Mouse (Mus musculus) retina, postnatal 7 days (tissue): ENCODE results near the gene Gm17622.

Experiments
- DNase-seq: peaks from one replicate; pipeline ENCODE4 v3.0.0-alpha.2; 2012; ENCODE audit warnings: low read depth, low spot score

Gm17622 gene

GRCm38 (mm10) chr13:96511262-96511661 is 20.7 kb downstream of the Gm17622 start:
- DNase-seq: no peak

- no peak for DNase-seq
Measured at GRCm38 (mm10) chr13:96511893-96512292, 21.4 kb downstream of the Gm17622 start.

DNA sequence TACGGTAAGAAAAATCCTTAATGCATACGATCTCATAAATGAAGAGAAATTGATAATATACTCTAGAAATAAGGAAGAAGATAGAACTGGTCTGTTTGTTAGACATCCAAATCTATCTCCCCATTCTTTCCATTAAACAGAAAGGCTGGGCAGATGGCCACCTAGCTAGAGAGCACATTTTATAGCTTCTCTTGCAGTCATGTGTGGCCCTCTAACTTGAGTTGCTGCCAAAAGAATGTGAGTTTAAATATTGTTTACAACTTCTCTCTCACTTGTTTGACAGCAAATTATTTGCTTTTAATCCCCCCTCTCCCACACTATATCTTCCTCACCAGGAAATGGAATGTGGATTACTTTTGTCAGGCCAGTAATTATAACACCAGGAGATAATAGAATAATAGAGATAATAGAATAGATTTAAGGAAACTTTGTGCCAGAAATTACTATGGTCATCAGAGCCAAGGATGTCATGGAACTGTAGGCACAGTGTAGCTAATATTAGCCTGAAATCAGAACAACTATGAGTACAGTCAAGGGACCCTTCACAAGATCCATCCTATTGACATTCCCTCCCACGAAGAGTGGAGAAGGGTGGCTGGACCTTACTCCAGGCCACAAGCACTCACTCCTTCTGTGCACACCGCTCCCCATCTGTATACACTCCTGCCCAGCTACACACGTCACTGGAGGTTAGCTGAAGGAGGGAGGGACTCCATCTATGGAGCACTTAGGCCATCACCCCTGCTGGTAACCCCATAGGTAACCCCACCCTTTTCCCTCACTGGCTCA is 23.8 kb downstream of the Gm17622 start:
- no peak for DNase-seq

DNA sequence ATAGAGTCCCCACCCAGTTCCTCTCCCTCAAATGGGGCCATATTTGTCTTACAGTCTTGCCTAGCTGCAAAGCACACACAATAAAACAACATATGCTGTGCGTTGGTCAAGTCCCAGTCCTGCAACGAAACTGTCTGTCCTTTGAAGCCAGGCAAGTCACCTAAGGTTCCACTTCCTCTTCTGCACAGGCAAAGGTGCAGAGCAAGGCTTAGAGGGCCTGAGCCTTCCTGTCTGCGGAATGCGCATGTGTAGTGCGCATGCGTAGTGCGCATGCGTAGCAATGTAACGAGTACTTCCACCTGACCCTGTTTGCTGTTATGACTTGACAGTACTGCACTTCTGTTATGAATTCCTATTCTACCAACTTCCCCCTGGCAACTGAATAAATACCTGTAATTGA is 25.7 kb downstream of the Gm17622 start:
- DNase-seq: no peak

- no peak for DNase-seq
Measured at GRCm38 (mm10) chr13:96517335-96517734, 26.8 kb downstream of the Gm17622 start.

GRCm38 (mm10) chr13:96521294-96521693 is 30.8 kb downstream of the Gm17622 start:
- DNase-seq: no peak

DNA sequence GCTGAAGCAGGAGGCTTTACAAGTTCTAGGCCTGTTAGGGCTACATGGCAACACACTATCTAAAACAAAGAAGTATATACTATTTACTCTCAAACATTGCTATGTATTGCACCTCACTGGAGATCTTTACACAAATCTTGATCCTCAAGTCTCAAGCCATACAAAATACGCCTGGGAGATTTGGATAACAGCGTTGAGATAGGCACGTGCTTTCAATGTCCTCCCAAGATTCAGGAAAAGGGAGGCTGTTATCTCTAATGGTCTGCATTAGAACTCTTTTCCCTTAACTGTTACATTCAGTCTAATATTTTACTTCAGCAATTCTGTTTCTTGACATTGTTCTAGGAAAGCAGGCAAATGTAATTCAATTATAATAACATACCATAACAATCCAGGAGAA is 36.5 kb downstream of the Gm17622 start:
- no peak for DNase-seq

DNA sequence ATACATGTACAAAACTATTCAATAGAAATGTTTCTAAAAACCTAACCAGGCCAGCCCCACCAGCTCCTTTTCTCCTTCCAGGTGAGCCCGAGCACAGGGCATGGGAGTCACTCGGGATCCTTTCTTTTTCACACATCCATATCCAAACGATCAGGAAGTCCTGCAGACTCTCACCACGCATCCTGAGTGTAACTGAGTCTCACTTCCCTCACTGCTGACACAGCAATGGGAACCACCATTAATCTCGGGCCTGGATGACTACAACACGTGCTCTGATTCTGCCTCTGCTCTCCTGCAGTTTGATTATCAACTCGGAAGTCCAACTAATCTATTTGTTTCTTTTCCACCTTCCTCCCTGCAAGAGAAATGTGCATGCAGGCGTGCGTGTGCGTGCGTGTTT is 37.3 kb downstream of the Gm17622 start:
- DNase-seq: no peak

DNA sequence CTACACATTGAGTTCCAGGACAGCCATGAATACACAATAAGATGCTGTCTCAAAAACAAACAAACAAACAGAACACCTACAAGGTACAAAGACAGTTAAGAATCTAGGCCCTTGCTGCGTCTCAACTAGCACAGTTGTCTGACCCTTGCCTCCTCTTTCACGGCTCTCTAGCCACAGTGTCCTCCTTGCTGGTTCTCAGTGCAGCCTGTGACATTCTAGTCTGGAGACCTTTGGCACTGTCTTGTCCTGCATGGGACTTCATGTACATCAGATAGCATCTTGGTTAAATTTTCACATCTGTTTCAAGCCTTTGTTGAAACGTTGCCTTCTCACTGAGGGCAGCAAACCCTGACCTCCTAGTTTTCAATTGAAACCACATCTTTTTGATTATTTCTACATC is 38.2 kb downstream of the Gm17622 start:
- DNase-seq: no peak

DNA sequence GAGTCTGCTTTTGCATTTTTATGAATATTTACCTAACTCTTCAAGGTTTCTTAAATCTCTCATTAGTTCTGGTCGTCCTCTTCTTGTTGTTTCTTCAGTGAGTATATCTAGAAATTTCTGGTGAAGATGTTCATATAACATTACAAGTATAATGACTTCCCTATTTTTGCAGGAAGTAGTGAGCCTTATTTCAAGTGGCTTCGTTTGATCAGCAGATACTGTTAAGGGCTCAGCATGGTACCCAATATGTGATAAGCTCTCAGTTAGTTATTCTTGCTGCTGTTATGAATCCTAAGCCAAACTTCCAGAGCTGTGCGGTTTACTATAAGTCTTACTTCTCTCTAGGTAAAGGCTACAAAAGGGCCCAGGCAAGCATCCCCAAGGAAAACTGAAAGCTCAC is 39.0 kb downstream of the Gm17622 start:
- DNase-seq: no peak

DNA sequence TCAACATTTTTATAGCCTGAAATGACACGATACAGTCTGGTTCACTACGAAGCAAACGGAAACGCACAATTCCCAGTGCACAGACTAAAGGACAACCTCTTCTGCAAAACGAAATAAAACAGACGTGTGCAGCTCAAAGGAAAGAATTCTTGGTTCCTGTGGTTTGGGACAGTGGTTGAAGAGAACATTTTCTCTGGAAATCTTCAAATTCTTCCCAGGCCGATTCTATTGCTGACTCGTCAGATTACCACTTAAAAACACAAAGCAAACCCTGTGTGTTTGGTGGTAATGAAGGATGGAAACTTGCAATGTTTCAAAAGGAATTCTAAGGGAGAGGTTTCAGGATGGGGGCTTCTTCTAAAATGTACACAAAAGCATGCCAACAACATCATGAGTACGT is 39.5 kb downstream of the Gm17622 start:
- no peak for DNase-seq

DNA sequence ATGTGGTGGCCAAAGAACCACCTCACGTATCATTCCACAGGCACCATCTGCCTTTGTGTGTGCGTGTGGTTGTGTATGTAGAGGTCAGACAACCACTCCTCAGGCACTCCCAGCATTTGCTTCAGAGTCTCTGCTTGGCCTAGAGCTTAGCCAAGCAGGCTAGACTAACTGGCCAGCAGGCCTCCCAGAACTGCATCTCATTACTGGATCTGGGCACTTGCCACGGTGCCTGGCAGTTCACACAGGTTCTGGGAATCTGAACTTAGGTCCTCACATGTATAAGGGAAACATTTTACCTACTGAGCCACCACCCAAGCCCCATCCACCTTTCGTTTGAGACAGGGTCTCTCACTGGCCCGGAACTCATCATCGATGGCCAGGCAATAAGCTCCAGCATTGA is 41.6 kb downstream of the Gm17622 start:
- no peak for DNase-seq

GRCm38 (mm10) chr13:96533742-96534141 is 43.2 kb downstream of the Gm17622 start:
- no peak for DNase-seq

- no peak for DNase-seq
Measured at GRCm38 (mm10) chr13:96536821-96537572, 46.5 kb downstream of the Gm17622 start.

DNA sequence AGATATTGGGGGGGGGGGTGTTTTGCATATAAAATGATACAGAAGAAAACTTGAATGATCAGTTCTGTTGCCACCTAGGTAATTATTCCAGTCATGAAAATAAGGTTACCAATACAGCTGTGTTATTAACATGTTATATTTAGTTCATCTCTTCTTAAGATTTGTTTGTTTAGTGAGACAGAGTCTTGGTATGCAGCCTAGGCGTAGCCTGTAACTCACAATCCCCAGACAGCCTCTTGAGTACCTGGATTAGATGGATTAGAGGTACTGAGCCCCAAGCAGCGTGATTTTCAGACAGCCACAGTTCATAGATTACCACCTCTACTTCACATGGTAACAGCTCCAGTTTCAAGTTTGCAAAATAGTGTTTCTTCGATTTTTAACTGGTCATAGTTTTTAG is 47.6 kb downstream of the Gm17622 start:
- DNase-seq: no peak
